Mouse (Mus musculus) brain, embryonic 14.5 days (tissue): ENCODE measurements around the gene Tead3.

ENCODE experiments used
- CTCF ChIP-seq: fragments of 200-500 bp; IDR thresholded peaks from 2 replicates; pipeline ENCODE4 v1.5.1; 2012; ENCODE audit warnings: inconsistent platforms, mild to moderate bottlenecking, moderate library complexity, borderline replicate concordance; ENCODE audit not compliant: insufficient read depth, insufficient read length; ENCODE audit errors: extremely low read depth
- POLR2A ChIP-seq: fragments of 200-500 bp; IDR thresholded peaks from 2 replicates; pipeline ENCODE4 v1.6.1; 2012; ENCODE audit warnings: mild to moderate bottlenecking, inconsistent platforms, borderline replicate concordance; ENCODE audit not compliant: poor library complexity, insufficient read depth, insufficient read length, severe bottlenecking; ENCODE audit errors: extremely low read depth

DNA sequence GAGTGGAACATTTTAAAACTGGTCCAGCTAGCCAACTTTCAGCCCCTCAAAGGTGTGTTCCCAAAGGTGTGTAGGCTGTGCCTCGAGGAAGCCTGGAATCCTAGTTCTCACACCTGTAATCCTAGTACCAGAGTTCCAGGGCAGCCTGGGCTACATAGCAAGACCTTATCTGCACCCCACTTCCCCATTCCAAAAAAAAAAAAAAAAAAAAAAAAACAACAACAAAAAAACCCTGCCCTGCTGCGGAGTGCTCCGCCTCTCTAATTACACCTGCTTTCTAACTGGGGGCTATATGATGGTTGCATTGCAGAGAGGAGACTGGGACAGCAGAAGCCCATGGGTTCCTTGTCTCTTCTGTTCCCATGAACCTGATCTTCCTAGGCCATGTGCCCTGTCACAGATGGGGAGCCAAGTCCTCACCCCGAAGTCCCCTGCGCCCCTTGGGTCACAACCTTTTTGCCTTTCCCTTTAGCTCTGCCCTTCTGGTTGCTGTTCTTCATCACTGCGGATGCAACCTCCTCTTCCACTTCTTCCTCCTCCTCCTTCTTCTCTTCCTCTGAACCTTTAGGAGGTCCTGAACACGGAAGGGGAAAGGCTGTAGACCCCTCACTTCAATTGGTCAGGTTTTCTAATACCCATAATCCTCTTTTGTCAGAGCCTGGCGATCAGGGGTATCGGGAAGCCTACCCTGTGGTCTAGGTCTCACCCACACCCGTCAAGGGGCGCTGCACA lies 11.5 kb upstream of the Tead3 start:
- no peak for TF ChIP-seq CTCF
- TF ChIP-seq POLR2A, result no peak
